Mouse (Mus musculus): ENCODE measurements around the gene Midn.

The Midn gene

DNA sequence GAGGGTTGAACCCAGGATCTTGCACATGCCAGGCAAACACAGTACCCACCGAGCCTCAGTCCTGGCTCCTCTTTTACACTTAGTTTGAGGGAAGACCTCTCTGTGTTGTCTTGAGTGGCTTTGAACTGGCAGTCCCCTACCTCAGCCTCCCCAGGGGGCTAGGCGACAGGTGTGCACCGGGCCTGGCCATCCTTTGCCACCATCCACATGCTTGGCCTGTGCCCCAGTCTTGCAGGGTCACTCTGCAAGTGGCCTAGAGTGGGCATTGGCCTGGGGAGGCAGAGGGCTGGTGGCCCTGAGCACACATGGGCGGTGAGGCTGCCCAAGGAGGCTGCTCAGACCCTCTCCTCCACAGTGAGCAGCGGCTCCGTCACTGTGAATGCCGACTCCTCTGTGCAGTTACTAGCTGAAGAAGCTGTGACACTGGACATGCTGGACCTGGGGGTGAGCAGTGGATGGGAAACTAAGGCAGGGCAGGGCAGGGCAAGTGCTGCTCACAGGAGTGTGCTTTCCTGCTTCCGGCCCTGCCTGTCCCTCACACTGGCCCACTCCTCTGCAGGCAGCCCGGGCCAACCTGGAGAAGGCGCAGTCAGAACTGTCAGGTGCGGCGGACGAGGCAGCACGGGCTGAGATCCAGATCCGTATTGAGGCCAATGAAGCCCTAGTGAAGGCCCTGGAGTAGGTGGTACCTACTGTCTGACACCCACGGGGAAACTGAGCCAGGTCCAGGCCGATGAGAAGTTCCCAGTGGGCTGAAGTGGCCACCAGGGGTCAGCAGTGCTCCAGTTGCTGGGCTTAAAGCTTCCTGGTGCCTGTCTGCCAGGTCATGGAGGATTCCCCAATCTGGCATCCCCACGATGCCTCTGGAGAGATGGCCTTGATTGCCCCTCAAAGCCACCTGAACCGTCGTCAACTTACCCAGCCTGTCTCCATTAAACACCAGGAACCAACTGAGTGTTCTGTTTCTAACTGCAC is 2.9 kb upstream of the Midn start:
- DNase-seq: peak; percentile 80

GRCm38 (mm10) chr10:80145896-80146295 is 2.2 kb upstream of the Midn start:
- DNase-seq: no peak

GRCm38 (mm10) chr10:80146568-80147011 is 1.5 kb upstream of the Midn start:
- DNase-seq: no peak

DNA sequence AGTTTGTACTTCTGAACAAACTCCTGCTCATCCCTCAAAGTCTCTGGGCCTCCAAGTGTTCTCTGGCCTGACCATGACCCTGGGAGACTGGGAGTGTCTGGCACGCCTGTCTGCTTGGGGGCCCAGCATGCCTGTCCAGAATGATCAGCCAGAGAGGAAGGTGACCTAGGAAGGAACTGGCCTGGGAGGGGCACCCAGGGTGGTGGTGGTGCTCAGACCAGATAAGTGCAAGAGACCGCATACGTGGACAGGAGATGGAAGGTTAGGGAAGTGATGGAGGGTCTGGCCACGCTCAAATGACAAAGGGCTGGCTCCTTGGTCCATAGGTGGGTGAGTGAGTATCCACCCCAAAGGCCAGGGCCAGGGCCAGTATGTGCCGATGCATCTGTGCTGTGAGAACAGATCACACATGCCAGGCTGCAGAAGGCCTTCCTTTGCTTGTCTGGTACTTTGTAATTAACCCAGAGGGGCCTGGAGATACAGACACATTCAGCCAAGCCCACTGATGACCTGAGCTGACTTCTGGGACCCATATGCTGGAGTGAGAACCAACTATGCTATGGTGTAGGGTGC is 840 bp upstream of the Midn start:
- DNase-seq: no peak

DNA sequence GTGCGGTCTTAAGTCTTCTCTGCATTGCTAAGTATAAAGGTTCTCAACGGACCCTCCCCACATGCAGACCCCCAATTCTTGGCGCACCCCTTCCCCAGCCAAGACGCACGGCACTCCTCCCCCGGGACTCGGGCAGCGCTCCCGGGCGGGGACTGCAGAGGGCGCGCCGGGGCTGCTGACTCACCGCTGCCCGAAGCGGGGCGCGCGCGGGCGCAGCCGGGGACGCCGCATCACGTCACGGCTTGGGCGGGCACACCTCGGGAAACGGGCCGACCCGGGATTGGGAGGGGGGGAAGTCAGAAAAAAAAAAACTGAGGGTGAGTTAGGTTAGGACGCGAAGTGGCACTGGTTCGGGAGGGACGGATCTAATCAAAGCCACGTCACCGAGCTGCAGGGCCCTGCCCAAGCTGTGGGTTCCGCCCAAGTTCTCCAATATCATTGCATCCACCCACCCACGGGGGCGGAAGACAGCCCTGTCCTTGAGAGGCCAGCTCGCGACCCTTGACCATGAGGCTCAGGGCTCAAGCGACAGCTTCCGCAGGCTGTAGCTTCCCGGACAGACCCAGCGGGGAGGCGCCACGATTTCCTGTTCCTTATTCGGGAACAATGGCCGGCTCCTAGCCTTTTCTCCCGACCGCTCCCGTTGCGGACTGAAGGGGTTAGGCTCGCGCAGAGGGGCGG is 678 bp downstream of the Midn start:
- DNase-seq: peak; percentile 97

DNA sequence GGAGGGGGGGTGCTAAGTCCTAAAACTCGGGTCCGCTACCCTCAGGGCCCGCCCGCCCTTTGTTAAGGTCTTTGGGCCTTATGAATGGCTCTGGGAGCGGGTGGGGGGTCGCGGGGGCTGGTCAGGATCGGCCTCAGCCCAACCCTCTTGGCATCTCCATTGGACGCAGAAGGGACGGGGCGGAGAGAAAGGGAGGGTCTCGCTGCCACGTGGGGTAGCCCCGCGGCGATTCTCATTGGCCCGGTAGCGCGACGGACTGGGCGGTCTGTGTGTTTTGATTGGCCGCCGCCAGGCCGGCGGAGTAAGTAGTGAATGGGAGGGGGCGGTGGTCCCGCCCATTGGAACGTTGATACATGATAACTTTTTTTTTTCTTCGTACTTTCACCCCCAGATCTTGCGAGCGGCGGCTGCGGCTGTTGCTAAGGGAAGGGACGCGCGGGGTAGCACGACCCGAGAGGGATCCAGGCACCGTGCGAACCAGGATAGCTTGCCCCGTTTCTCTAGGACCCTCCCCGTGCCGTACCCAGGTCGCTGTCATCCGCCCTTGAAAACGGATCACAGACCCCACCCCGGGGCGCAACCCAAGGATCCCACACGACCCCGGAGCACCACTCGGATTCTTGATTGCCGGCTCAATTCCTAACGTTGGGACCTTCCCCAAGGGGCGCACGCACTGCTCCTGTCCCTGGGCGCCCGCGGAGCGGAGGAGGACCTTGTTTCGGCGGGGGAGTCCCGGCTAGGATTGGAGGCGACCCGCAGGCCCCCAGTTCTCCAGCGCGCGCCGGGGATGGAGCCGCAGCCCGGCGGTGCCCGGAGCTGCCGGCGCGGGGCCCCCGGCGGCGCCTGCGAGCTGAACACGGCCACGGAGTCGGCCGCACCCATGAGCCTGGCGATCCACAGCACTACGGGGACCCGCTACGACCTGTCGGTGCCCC is 1.5 kb downstream of the Midn start:
- peak; percentile 97 for DNase-seq

- peak; percentile 87 for DNase-seq
Measured at GRCm38 (mm10) chr10:80150226-80151210, 2.4 kb downstream of the Midn start.

GRCm38 (mm10) chr10:80151211-80152034 is 3.4 kb downstream of the Midn start:
- DNase-seq: peak; percentile 79

GRCm38 (mm10) chr10:80152071-80152872 is 4.2 kb downstream of the Midn start:
- DNase-seq: peak; percentile 45

DNA sequence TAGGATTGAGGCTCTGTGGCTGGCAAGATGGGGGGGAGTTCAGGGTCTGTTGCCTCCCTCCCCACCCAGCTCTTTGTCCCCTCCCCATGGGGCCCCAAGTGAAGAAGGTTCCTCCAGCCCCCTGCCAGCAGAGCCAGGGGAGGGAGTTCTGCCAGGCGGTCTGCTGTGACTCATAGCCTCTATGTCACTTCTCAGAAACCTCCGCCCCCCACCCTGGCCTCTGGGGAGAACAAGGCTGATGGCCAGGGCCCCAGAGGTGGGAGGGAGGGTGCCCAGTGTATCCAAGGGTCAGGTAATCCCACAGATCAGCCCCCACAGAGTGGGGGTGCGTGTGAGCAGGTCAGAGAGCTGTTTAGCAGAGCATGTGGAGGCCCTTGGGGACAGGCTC is 4.8 kb downstream of the Midn start:
- DNase-seq: peak; percentile 30

- DNase-seq: no peak
Measured at GRCm38 (mm10) chr10:80153713-80154112, 5.6 kb downstream of the Midn start.

DNA sequence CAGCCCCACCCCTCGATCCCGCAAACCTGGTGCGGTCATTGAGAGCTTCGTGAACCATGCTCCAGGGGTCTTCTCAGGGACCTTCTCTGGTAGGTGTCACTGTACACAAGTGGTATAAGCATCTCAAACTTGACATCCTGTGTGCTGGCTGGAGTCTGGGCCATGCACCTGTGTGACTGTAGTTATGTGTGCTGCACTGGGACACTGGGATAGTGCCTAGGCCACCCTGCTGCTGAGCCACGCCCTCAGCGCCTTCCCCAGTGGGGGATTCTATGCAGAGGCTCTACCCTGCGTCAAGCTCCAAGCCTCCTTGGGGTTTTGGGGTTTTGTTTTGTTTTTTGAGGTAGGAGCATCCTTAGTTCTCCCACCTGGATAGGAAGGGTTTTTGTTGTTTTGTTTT is 6.3 kb downstream of the Midn start:
- DNase-seq: no peak

GRCm38 (mm10) chr10:80155277-80155676 is 7.2 kb downstream of the Midn start:
- DNase-seq: no peak

DNA sequence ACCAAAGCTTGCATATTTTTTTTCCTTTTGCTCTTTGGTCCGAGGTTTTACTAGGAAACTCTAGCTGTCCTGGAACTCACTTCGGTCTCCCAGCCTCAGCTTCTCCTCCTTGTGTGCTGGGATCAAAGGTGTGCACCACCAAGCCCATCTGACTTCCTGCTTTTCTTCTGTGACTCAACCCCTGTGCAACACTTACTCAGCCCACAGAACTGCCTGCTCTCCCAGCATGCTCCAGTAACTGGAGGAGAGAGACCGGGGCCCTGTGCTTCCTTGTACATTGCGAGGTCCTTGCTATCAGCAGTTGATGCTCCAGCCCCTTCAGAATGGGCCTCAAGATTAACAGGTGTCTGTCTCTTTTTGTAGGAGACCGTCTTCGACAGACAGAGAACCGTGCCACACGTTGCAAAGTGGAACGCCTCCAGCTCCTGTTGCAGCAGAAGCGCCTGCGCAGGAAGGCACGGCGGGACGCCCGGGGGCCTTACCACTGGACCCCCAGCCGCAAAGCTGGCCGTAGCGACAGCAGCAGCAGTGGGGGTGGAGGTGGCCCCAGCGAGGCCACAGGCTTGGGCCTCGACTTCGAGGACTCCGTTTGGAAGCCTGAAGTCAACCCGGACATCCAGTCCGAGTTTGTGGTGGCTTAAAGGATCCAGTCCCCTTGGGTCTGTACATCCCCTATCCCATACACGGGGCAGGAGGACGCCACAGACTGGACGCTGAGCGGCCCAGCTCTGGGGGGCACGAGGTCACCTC is 8.1 kb downstream of the Midn start:
- DNase-seq: no peak

GRCm38 (mm10) chr10:80156752-80157053 is 8.6 kb downstream of the Midn start:
- no peak for DNase-seq

DNA sequence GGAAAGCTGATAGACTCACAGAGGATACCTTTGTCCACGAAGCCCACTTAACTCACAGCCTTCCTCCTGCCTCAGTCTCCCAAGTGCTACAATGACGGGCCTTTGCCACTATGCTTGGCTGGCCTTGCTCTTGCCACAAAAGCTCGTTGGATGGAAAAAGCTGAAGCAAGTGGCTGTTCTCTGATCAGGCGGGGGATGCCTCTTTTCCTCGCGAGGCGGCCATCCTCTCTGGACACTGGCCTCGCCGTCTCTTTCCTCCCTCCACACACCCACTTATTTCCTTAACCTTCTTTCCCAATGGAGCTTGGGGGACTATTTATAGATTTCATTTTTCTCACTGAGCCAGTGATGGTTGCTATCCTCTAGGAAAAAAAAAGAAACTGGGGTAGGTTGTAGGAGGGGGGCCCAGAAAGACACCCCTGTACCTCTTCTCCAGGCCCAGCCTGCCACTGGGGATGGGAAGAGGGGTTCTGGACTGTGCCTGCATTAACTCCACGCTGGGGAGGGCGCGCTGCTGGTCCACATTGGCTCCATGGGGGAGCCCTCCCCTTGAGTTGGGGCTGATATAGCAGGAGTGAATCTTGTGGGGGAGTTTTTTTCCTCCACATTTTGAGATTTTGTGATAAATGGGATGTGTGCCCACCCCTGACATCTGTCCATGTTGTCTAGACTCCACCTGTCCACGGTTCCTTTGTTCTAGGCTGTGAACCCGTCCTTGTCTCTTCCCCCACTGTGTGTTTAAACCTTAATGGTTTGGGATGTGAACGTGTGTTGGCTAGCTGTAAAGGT is 9.3 kb downstream of the Midn start:
- DNase-seq: no peak

DNA sequence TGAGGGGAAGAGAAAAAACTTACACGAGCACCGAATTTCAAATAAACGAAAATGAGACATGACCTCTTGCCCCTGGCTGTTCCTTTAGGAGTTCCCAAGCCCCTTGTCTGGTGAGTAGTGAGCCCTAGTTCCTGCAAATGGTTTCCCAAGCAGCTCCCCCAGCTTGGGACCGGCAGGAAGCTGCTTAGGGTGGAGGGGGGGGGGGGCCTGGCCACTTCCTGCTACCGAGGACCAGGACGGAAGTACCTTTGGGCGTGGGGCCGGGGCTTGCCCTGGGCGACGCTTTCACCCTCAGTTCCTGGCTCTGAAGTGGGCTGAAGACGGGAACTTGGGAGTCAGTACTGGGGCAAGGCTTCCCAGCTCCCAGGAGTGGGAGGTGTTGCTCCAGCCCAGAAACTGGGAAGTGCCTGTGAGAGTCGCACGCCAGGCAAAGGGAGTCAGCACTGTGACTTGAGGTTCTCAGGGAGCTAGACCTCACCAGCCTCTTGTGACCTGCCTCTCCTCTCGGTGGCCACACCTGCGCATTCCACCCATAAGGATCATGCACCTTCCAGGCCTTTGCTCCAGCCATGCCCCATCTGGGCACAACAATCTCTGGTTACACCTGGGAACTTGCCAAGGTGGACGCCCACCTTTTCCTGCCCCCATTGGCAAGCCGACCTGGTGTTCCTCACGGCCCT is 10.4 kb downstream of the Midn start:
- DNase-seq: peak; percentile 77
